Mouse (Mus musculus): ENCODE results near the gene Slf1.

GRCm38 (mm10) chr13:77140890-77141289 is 5.6 kb upstream of the Slf1 start:
- TF ChIP-seq CTCF (IDR thresholded peaks at IDR 0.05; ENCODE audit: borderline replicate concordance, extremely low read depth, insufficient read depth, insufficient read length) = no peak
- no peak for TF ChIP-seq POLR2A (IDR thresholded peaks at IDR 0.05; ENCODE audit: borderline replicate concordance, extremely low read depth, insufficient read depth, insufficient read length, poor library complexity, severe bottlenecking)

All from brain, embryonic 14.5 days (tissue).